Mouse (Mus musculus): Measurements from ENCODE around the gene Gm20795. TPM values are rescaled to one million over a fixed set of nuclear protein-coding genes. Genes with fewer than 3 reads are reported as not detected.
"Not testable (repeated sequence)": the region's sequence is repeated elsewhere in the genome, so short reads cannot be mapped to it uniquely, and the experiment has no call there.

The Gm20795 gene
- polyA plus RNA-seq (2021) = not detected

- CTCF ChIA-PET; ATAC-seq; DNase-seq (ENCODE audit: low read depth, low spot score); H3K27me3 ChIP-seq; in situ Hi-C loops (cut with MboI; ENCODE audit: low pct_unique_long_range_greater_than_20kb); POLR2A ChIA-PET: not testable (repeated sequence)
Observed at GRCm38 (mm10) chrY:40804614-40805013, at the start of gene Gm20795. Gm20795 (plus strand) TSS chrY:40804914.

GRCm38 (mm10) chrY:40775665-40776064 lies 29.0 kb upstream of the Gm20795 start, which contains the start of gene Gm21797:
Gm21797 (minus strand) TSS chrY:40775765.
- CTCF ChIA-PET; H3K27me3 ChIP-seq; ATAC-seq; in situ Hi-C loops (cut with MboI; ENCODE audit: low pct_unique_long_range_greater_than_20kb); POLR2A ChIA-PET; DNase-seq (ENCODE audit: low read depth, low spot score): not testable (repeated sequence)

Other genes with a start within 250 kb of the Gm20795 start
- gene Gm21852, start 152.9 kb upstream of the Gm20795 start, polyA plus RNA-seq (2021) = not detected
- gene Gm21797, start 29.1 kb upstream of the Gm20795 start, polyA plus RNA-seq (2021) = not detected